Mouse (Mus musculus) layer of hippocampus, adult 2 months (tissue): Measurements from ENCODE around the gene Hk2. TPM values are rescaled to one million over a fixed set of nuclear protein-coding genes. Genes with fewer than 3 reads are reported as not detected.

Experiments used
- DNase-seq, 2 experiments: peaks; one replicate each; pipeline ENCODE4 v3.0.0; 2022; ENCODE audit warnings: low spot score in 2 of 2
- H3K27ac ChIP-seq: fragments of 200-600 bp; 2 replicates; pipeline ENCODE4 v1.8.1; 2022
- H3K4me3 ChIP-seq: fragments of 200-600 bp; 2 replicates; pipeline ENCODE4 v1.8.1; 2022; ENCODE audit warnings: mild to moderate bottlenecking
- CTCF ChIP-seq: fragments of 200-600 bp; conservative IDR thresholded peaks from 2 replicates; pipeline ENCODE4 v1.8.1; 2022; ENCODE audit warnings: antibody characterized with exemption, mild to moderate bottlenecking, moderate library complexity
- total RNA-seq, 2 experiments: library from RNA; stranded (reverse); gene quantifications; 2 replicates each; pipeline ENCODE4 v1.2.3; 2021

Gene Hk2
- total RNA-seq, 2 experiments from 2014 or later: 7.0 to 7.4 TPM

DNA sequence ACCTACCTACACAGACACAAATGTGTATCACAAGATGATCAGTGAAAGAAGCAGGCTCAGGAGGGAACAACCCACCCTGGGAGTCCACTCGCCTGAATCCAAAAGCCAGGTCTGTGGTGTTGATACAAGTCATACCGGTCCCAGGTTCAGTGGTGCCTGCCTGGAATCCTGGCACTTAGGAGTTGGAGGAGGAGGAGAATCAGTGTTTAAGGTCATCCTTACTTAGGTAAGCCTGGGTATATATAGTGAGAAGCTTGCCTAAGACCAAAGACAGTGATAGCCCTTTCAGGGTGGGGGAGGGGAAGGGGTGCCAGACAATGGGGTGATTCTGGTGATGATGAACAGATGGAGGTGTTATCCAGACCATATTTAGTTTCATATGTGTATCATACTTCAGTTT lies 9.0 kb downstream of the Hk2 start:
- Histone ChIP-seq H3K4me3 (no peak overlapping the region), H3K27ac (no peak overlapping the region)
- TF ChIP-seq CTCF: no peak
- DNase-seq: no peak

DNA sequence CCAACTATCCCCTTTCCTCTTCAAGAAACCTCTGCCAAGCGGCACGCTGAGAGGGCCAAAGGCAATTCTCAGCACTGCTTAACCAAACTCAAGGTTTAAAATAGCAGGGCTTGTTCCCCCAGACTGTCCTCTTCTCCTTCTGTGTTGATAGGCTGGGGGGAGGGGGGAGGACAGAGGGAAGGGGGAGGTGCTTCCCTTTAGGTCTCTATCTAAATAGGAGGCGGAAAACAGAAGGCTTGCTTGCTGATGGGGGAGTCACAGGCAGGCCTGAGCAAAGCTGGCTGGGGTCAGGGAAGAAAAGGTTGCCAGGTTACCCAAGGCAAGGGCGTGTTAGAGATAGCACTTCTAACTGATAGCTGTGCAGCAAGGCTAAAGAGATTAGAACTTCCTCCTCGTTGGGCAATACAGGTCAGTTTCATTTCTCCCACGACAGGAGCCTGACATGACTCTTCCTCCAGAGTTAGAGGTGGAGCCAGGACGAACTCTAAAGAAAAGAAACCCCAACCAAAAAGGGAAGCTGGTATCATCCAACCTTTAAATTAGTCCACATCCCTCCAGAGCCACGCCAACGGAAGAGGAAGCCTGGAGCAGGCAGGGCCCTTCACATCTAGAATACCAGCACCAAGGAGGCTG lies 10.3 kb downstream of the Hk2 start:
- no peak overlapping the region for H3K27ac ChIP-seq
- TF ChIP-seq CTCF: no peak
- no peak overlapping the region for H3K4me3 ChIP-seq
- DNase-seq: no peak

- DNase-seq: no peak
- no peak for TF ChIP-seq CTCF
- Histone ChIP-seq H3K27ac (no peak overlapping the region), H3K4me3 (no peak overlapping the region)
Measured at GRCm38 (mm10) chr6:82762728-82763127, 11.5 kb downstream of the Hk2 start.

GRCm38 (mm10) chr6:82760749-82761357 lies 13.4 kb downstream of the Hk2 start:
- DNase-seq: no peak
- Histone ChIP-seq H3K27ac (no peak overlapping the region), H3K4me3 (no peak overlapping the region)
- no peak for TF ChIP-seq CTCF

GRCm38 (mm10) chr6:82759241-82759640 lies 15.0 kb downstream of the Hk2 start:
- Histone ChIP-seq H3K27ac (no peak overlapping the region), H3K4me3 (no peak overlapping the region)
- no peak for DNase-seq
- no peak for TF ChIP-seq CTCF

GRCm38 (mm10) chr6:82756799-82757210 lies 17.4 kb downstream of the Hk2 start:
- TF ChIP-seq CTCF: no peak
- Histone ChIP-seq H3K4me3 (no peak overlapping the region), H3K27ac (no peak overlapping the region)
- no peak for DNase-seq

DNA sequence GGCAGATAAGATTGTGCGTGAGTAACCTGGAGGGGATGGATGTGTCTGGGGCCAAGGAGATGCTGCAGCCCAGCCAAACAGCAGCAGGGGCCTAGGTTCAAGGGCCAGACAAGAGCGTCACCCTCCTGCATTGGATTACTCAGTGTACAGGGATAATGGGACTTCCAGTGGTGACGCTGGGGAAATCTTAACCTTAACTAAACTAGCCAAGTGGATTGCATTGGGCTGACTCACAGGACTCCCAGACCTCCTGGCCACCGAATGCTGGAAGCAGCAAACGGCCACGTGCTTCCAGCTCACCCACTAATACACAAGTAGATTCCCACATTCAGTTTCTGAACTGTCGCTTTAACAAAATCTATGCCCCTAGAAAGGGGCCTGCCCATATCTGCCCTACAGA lies 18.0 kb downstream of the Hk2 start:
- no peak overlapping the region for H3K4me3 ChIP-seq
- DNase-seq: no peak
- no peak for TF ChIP-seq CTCF
- H3K27ac ChIP-seq: no peak overlapping the region

DNA sequence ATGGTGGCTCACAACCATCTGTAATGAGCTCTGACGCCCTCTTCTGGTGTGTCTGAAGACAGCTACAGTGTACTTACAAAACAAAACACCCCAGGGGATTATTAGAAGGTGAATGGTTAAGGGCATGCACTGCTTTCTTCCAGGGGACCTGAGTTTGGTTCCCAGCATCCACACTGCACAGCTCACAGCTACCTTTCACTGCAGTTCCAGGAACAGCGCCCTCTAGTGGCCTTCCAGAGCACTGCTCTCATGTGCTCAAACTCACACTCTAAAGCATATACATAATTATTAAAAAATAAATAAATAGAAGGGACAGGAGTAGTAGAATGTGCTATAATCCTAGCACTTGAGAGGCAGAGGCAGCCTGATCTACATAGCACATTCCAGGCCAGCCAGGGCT lies 18.9 kb downstream of the Hk2 start:
- TF ChIP-seq CTCF: peak; percentile 70
- no peak overlapping the region for H3K27ac ChIP-seq
- H3K4me3 ChIP-seq: no peak overlapping the region
- DNase-seq: no peak

- H3K27ac ChIP-seq: no peak overlapping the region
- no peak overlapping the region for H3K4me3 ChIP-seq
- DNase-seq: no peak
- no peak for TF ChIP-seq CTCF
Measured at GRCm38 (mm10) chr6:82754769-82755168, 19.5 kb downstream of the Hk2 start.

GRCm38 (mm10) chr6:82753638-82754361 lies 20.5 kb downstream of the Hk2 start:
- H3K4me3 ChIP-seq: no peak overlapping the region
- no peak for TF ChIP-seq CTCF
- H3K27ac ChIP-seq: no peak overlapping the region
- no peak for DNase-seq

DNA sequence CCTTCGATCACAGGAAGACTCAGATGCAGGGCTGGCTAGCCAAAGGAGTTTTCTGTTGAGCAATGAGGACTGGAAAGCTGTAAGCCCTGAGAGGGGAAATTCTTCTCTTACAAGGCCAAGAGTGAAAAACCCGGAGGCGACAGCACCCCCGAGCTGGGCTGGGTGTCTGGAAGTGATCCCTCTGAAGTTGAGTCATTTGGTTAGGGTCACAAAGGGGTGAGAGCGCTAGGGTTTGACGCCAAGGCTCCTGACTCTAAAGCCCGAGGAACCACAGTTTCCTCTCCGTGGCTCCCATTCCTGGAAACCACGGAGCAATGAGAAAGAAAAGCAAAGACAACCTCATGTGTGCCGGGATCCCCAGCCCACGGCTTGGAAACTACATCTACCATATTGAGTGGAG lies 21.2 kb downstream of the Hk2 start:
- no peak for TF ChIP-seq CTCF
- no peak overlapping the region for H3K4me3 ChIP-seq
- no peak for DNase-seq

GRCm38 (mm10) chr6:82751791-82752190 lies 22.5 kb downstream of the Hk2 start:
- H3K4me3 ChIP-seq: no peak overlapping the region
- TF ChIP-seq CTCF: no peak
- H3K27ac ChIP-seq: no peak overlapping the region
- no peak for DNase-seq

More for the DNA sequence above, 21.2 kb downstream of the Hk2 start:
- H3K27ac ChIP-seq: no peak overlapping the region

- no peak overlapping the region for H3K4me3 ChIP-seq
- no peak for DNase-seq
- TF ChIP-seq CTCF: no peak
- H3K27ac ChIP-seq: no peak overlapping the region
Measured at GRCm38 (mm10) chr6:82751031-82751430, 23.2 kb downstream of the Hk2 start.

GRCm38 (mm10) chr6:82750063-82750462 lies 24.2 kb downstream of the Hk2 start:
- Histone ChIP-seq H3K27ac (no peak overlapping the region), H3K4me3 (no peak overlapping the region)
- TF ChIP-seq CTCF: peak; percentile 52
- DNase-seq: no peak
